Mouse (Mus musculus): ENCODE results near the gene Mfsd4b5. TPM values are rescaled to one million over a fixed set of nuclear protein-coding genes. Genes with fewer than 3 reads are reported as not detected.

The Mfsd4b5 gene
- polyA plus RNA-seq, 1 experiment = not detected

DNA sequence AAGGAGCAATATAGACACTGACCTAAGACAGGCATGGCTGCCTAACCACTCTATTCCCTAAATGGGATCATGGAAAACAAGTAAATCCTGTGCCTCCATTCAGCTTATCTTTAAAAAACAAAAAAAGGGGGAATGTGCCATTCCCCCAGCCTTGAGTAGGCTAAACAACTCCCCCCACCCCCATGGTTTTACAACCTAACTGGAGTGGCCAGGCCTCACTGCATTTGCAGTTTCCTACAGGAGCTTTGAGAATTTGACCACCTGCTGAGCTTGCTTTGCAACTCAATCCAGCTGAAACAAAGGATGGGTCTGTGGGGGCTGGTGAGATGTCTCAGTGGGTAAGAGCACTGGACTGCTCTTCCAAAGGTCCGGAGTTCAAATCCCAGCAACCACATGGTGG is 8.2 kb downstream of the Mfsd4b5 start:
- Histone ChIP-seq H3K27me3 (ENCODE audit: control insufficient read depth) (no peaks in the 10 kb centered on the region), H3K9me3 (ENCODE audit: control insufficient read depth, low read length) (peaks cover 10% of the 10 kb centered on the region), H3K4me1 (ENCODE audit: control insufficient read depth) (no peaks in the 10 kb centered on the region), H3K4me3 (replicated peaks) (no peak overlapping the region), H3K36me3 (ENCODE audit: control insufficient read depth) (no peaks in the 10 kb centered on the region)
- TF ChIP-seq TAL1 (IDR thresholded peaks at IDR 0.05; ENCODE audit: low read length) = no peak
- no peak for TF ChIP-seq GATA1 (IDR thresholded peaks at IDR 0.05; ENCODE audit: low read length)

DNA sequence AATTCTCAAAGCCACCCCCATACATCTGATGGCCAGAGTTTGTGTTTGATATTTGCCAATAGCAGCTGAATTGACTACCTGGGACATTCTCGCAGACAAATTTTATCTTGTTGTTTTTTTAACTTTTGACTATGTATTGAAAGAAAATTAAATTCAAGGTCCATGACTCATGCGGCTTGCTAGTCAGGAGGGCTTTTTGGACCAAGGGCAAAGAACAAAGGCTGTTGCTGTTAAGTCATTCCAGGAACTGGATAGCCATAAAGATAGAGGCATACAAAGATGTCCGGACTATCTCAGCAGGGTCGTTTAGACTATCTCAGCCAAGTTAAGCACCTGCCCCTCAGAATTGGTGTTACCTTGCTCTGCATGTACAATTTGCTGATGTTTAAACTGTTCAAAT is 9.1 kb downstream of the Mfsd4b5 start:
- Histone ChIP-seq H3K4me3 (replicated peaks) (no peak overlapping the region), H3K27me3 (ENCODE audit: control insufficient read depth) (no peaks in the 10 kb centered on the region), H3K9me3 (ENCODE audit: control insufficient read depth, low read length) (peaks cover 10% of the 10 kb centered on the region), H3K36me3 (ENCODE audit: control insufficient read depth) (no peaks in the 10 kb centered on the region), H3K4me1 (ENCODE audit: control insufficient read depth) (no peaks in the 10 kb centered on the region)
- no peak for TF ChIP-seq TAL1 (IDR thresholded peaks at IDR 0.05; ENCODE audit: low read length)
- no peak for TF ChIP-seq GATA1 (IDR thresholded peaks at IDR 0.05; ENCODE audit: low read length)

DNA sequence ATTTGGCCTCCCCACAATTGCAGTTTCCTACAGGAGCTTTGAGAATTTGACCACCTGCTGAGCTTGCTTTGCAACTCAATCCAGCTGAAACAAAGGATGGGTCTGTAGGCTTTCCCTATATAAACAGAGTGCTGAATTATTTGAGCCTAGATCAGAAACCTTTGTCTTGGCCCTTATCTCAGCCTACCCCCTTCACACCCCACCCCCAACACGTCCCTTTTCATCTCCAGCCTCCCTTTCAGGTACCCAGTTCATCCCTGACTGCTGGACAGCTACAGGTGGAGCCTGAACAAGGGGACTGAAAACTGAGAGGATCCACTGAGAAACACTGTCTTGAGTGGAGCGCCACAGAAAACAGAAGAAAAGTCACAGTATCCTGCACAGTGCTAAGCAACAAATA is 10.7 kb downstream of the Mfsd4b5 start:
- Histone ChIP-seq H3K4me3 (replicated peaks) (no peak overlapping the region), H3K27me3 (ENCODE audit: control insufficient read depth) (no peaks in the 10 kb centered on the region), H3K9me3 (ENCODE audit: control insufficient read depth, low read length) (peaks cover 10% of the 10 kb centered on the region), H3K36me3 (ENCODE audit: control insufficient read depth) (no peaks in the 10 kb centered on the region), H3K4me1 (ENCODE audit: control insufficient read depth) (no peaks in the 10 kb centered on the region)
- TF ChIP-seq GATA1 (IDR thresholded peaks at IDR 0.05; ENCODE audit: low read length) = no peak

- Histone ChIP-seq H3K4me1 (ENCODE audit: control insufficient read depth) (no peaks in the 10 kb centered on the region), H3K36me3 (ENCODE audit: control insufficient read depth) (no peaks in the 10 kb centered on the region), H3K27me3 (ENCODE audit: control insufficient read depth) (no peaks in the 10 kb centered on the region), H3K9me3 (ENCODE audit: control insufficient read depth, low read length) (peaks cover 10% of the 10 kb centered on the region), H3K4me3 (replicated peaks) (no peak overlapping the region)
- TF ChIP-seq TAL1 (IDR thresholded peaks at IDR 0.05; ENCODE audit: low read length) = no peak
- TF ChIP-seq GATA1 (IDR thresholded peaks at IDR 0.05; ENCODE audit: low read length) = no peak
These were observed 11.5 kb downstream of the Mfsd4b5 start for GRCm38 (mm10) chr10:39974982-39975381.

- no peaks in the 10 kb centered on the region for H3K4me1 ChIP-seq (ENCODE audit: control insufficient read depth)
- no peak for TF ChIP-seq GATA1 (IDR thresholded peaks at IDR 0.05; ENCODE audit: low read length)
- no peak for TF ChIP-seq TAL1 (IDR thresholded peaks at IDR 0.05; ENCODE audit: low read length)
- H3K9me3 ChIP-seq (ENCODE audit: control insufficient read depth, low read length) = peaks cover 3% of the 10 kb centered on the region
- H3K4me3 ChIP-seq (replicated peaks) = no peak overlapping the region
- H3K36me3 ChIP-seq (ENCODE audit: control insufficient read depth) = no peaks in the 10 kb centered on the region
- no peaks in the 10 kb centered on the region; the same call in 1 of the 2 replicates for H3K27me3 ChIP-seq (ENCODE audit: control insufficient read depth)
These were observed 18.9 kb downstream of the Mfsd4b5 start for GRCm38 (mm10) chr10:39967512-39967911.

- Histone ChIP-seq H3K4me1 (ENCODE audit: control insufficient read depth) (peaks cover 14% of the 10 kb centered on the region), H3K27me3 (ENCODE audit: control insufficient read depth) (peaks cover 7% of the 10 kb centered on the region), H3K4me3 (replicated peaks) (no peak overlapping the region), H3K9me3 (ENCODE audit: control insufficient read depth, low read length) (no peaks in the 10 kb centered on the region), H3K36me3 (ENCODE audit: control insufficient read depth) (no peaks in the 10 kb centered on the region)
- no peak for TF ChIP-seq GATA1 (IDR thresholded peaks at IDR 0.05; ENCODE audit: low read length)
- no peak for TF ChIP-seq TAL1 (IDR thresholded peaks at IDR 0.05; ENCODE audit: low read length)
These were observed 24.5 kb downstream of the Mfsd4b5 start for GRCm38 (mm10) chr10:39961906-39962305.

DNA sequence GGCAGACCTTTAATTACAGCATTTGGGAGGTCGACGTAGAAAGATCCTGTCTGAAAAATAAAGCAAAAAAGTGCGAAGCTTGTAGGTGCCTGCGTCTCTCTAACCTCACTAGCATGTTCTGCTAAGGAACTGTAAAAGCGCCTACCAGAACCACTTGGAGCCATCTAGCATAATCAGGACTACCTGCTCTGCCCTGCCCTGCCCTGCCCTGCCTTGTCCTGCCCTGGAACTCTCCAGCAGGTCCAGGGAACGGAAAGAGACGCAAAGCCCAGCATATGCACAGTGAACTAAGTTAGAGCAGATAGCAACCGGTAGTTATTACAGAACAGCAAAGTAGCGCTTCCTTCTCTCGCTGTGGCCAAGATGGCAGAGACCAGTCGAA is 26.0 kb downstream of the Mfsd4b5 start:
- Histone ChIP-seq H3K27me3 (ENCODE audit: control insufficient read depth) (peaks cover 7% of the 10 kb centered on the region), H3K36me3 (ENCODE audit: control insufficient read depth) (no peaks in the 10 kb centered on the region), H3K4me3 (replicated peaks) (peak overlapping the region; percentile 62), H3K4me1 (ENCODE audit: control insufficient read depth) (peaks cover 14% of the 10 kb centered on the region), H3K9me3 (ENCODE audit: control insufficient read depth, low read length) (no peaks in the 10 kb centered on the region)
- TF ChIP-seq TAL1 (IDR thresholded peaks at IDR 0.05; ENCODE audit: low read length) (no peak), GATA1 (IDR thresholded peaks at IDR 0.05; ENCODE audit: low read length) (no peak)

DNA sequence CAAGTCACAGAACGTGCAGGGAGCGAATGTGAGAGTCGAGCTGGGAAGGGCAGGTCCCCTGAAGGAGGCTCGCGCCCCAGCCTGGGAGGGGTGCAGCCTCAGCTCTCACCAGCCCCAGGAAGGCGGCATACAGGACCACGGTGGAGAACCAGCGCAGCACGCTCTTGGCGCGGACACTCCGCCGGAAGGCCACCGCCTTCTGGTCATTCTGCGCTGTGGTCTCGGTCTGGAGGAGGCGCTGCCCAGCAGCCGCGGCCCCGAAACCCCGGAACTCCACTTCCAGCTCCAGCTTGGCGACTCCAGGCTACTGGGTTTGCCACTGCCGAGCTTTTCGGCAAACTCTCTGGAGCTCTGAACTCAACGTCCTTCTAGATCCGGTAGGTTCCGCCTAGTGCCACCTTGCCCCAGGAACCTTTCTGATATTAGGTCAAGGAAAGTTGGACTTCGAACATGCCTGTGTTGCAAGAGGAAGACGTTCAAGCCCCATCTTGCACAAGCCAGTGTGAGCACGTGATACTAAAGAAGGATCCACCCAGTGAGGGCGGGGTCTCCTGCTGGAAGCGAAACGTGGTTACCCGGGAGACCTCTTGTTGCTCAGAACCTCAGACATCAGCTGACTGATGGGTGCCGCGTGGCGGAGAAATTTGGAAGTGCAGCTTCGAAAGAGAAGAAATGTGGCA is 26.5 kb downstream of the Mfsd4b5 start, which contains the start of gene Mfsd4b3:
Gene Mfsd4b3 (minus strand): TSS at position 393 of the 680 bp plus-strand sequence.
- TF ChIP-seq GATA1 (IDR thresholded peaks at IDR 0.05; ENCODE audit: low read length) (no peak), TAL1 (IDR thresholded peaks at IDR 0.05; ENCODE audit: low read length) (no peak)
- peaks cover 7% of the 10 kb centered on the region for H3K27me3 ChIP-seq (ENCODE audit: control insufficient read depth)
- peak within 1 kb of the TSS; percentile 62 for H3K4me3 ChIP-seq (replicated peaks)
- H3K9me3 ChIP-seq (ENCODE audit: control insufficient read depth, low read length) = no peaks in the 10 kb centered on the region
- no peaks in the 10 kb centered on the region for H3K36me3 ChIP-seq (ENCODE audit: control insufficient read depth)
- peaks cover 14% of the 10 kb centered on the region for H3K4me1 ChIP-seq (ENCODE audit: control insufficient read depth)

- no peak overlapping the region for H3K4me3 ChIP-seq (replicated peaks)
- H3K36me3 ChIP-seq (ENCODE audit: control insufficient read depth) = no peaks in the 10 kb centered on the region
- H3K27me3 ChIP-seq (ENCODE audit: control insufficient read depth) = peaks cover 7% of the 10 kb centered on the region
- no peaks in the 10 kb centered on the region for H3K9me3 ChIP-seq (ENCODE audit: control insufficient read depth, low read length)
- peaks cover 14% of the 10 kb centered on the region for H3K4me1 ChIP-seq (ENCODE audit: control insufficient read depth)
- TF ChIP-seq TAL1 (IDR thresholded peaks at IDR 0.05; ENCODE audit: low read length) (no peak), GATA1 (IDR thresholded peaks at IDR 0.05; ENCODE audit: low read length) (no peak)
These were observed 28.2 kb downstream of the Mfsd4b5 start for GRCm38 (mm10) chr10:39958266-39958665.

Measured in erythroblast, embryonic 14.5 days (primary cell).